In genomic region chr15:97768192-97768591, GRCm38 (mm10) we compare ENCODE assay signal across 9 mouse cellular contexts. TPM values are rescaled to one million over a fixed set of nuclear protein-coding genes. Genes with fewer than 3 reads are reported as not detected.
DNase-seq lines count a peak whose midpoint lies in the region; ATAC-seq and TF ChIP-seq lines count a peak whose summit lies in the region.
"Had no signal": no experiment of that assay in that cellular context is flagged by ENCODE, and none has a peak within 500 bp of the region (broad histone marks: within the 10 kb centered on the region; RNA-seq: fewer than 3 reads in every experiment).

No protein-coding gene starts in this region.

- no peak for TF ChIP-seq CTCF in ES-Bruce4 (IDR thresholded peaks at IDR 0.05; ENCODE audit: low read depth, low read length)

- H3K4me2 ChIP-seq in forebrain, embryonic 16.5 days (ENCODE audit: low read length): peak overlapping the region; percentile 96
- H3K4me2 ChIP-seq in limb, embryonic 13.5 days (replicated peaks): peak overlapping the region; percentile 91
- H3K4me2 ChIP-seq in midbrain, embryonic 14.5 days (ENCODE audit: low read length): peak overlapping the region; percentile 87

- peak overlapping the region; percentile 71 for H3K4me3 ChIP-seq in ES-Bruce4 (ENCODE audit: low read depth, low read length)
- peak overlapping the region; percentile 55 for H3K4me3 ChIP-seq in forebrain, embryonic 16.5 days (replicated peaks; ENCODE audit: low read length)
- peak overlapping the region; percentile 51 for H3K4me3 ChIP-seq in limb, embryonic 13.5 days
- H3K4me3 ChIP-seq in midbrain, embryonic 14.5 days (replicated peaks; ENCODE audit: low read depth, low read length): peak overlapping the region; percentile 43

- no peak for TF ChIP-seq EP300 in ES-Bruce4 (IDR thresholded peaks at IDR 0.05; ENCODE audit: insufficient read depth, low read depth, low read length)

- no peaks in the 10 kb centered on the region for H3K36me3 ChIP-seq in ES-Bruce4 (ENCODE audit: control insufficient read depth, insufficient read depth, low read length, poor library complexity, severe bottlenecking)
- no peaks in the 10 kb centered on the region for H3K36me3 ChIP-seq in forebrain, embryonic 16.5 days (ENCODE audit: control insufficient read depth, insufficient read depth)
- no peaks in the 10 kb centered on the region for H3K36me3 ChIP-seq in limb, embryonic 13.5 days
- no peaks in the 10 kb centered on the region for H3K36me3 ChIP-seq in midbrain, embryonic 14.5 days (ENCODE audit: control insufficient read depth, insufficient read depth, low read length)

- peaks cover 6% of the 10 kb centered on the region for H3K4me1 ChIP-seq in ES-Bruce4 (ENCODE audit: control insufficient read depth, insufficient read depth, low read length)
- H3K4me1 ChIP-seq in forebrain, embryonic 16.5 days (replicated peaks; ENCODE audit: control insufficient read depth, insufficient read depth, low read length): peaks cover 26% of the 10 kb centered on the region
- H3K4me1 ChIP-seq in limb, embryonic 13.5 days: peaks cover 53% of the 10 kb centered on the region
- H3K4me1 ChIP-seq in midbrain, embryonic 14.5 days (ENCODE audit: control insufficient read depth, insufficient read depth, low read length): peaks cover 30% of the 10 kb centered on the region

- peak; percentile 4; the same call in 1 of the 2 replicates for ATAC-seq in forebrain, embryonic 16.5 days
- ATAC-seq in limb, embryonic 13.5 days (ENCODE audit: low FRiP score, low read depth): peak; percentile 34; the same call in 1 of the 2 replicates
- peak; percentile 18; the same call in 1 of the 2 replicates for ATAC-seq in midbrain, embryonic 14.5 days (ENCODE audit: low FRiP score, low TSS enrichment)

- under 1% methylated on average over 18 of the region's 18 CpGs for WGBS in forebrain, embryonic 16.5 days
- 1% methylated on average over 18 of the region's 18 CpGs for WGBS in limb, embryonic 13.5 days
- under 1% methylated on average over 18 of the region's 18 CpGs for WGBS in midbrain, embryonic 14.5 days

- H3K9ac ChIP-seq in ES-Bruce4 (ENCODE audit: low read depth, poor library complexity, severe bottlenecking): peak overlapping the region; percentile 52
- H3K9ac ChIP-seq in forebrain, embryonic 16.5 days (replicated peaks; ENCODE audit: low read depth, low read length): peak overlapping the region; percentile 71
- H3K9ac ChIP-seq in limb, embryonic 13.5 days: peak overlapping the region; percentile 72
- peak overlapping the region; percentile 44; the same call in 1 of the 2 replicates for H3K9ac ChIP-seq in midbrain, embryonic 14.5 days (replicated peaks; ENCODE audit: low read length)

- DNase-seq in gastrocnemius, postnatal 25 days: peak; percentile 20
- no peak for DNase-seq in gastrocnemius, adult 18-20 months (ENCODE audit: low spot score)
- DNase-seq in midbrain, embryonic 14.5 days: peak; percentile 61
- no peak for DNase-seq in spleen, postnatal 14 days (ENCODE audit: low spot score in 2 of 2)
- DNase-seq in layer of hippocampus, adult 11-12 months (ENCODE audit: low spot score): no peak

- H3K9me3 ChIP-seq in ES-Bruce4 (replicated peaks; ENCODE audit: control insufficient read depth, insufficient read depth, low read length, poor library complexity, severe bottlenecking): no peaks in the 10 kb centered on the region
- H3K9me3 ChIP-seq in forebrain, embryonic 16.5 days (ENCODE audit: control insufficient read depth, low read length): no peaks in the 10 kb centered on the region
- no peaks in the 10 kb centered on the region for H3K9me3 ChIP-seq in limb, embryonic 13.5 days
- H3K9me3 ChIP-seq in midbrain, embryonic 14.5 days (ENCODE audit: control insufficient read depth, low read length): no peaks in the 10 kb centered on the region

- H3K27me3 ChIP-seq in ES-Bruce4 (ENCODE audit: control insufficient read depth, insufficient read depth, low read length, poor library complexity, severe bottlenecking): no peaks in the 10 kb centered on the region
- 0 out of 2 replicates have a peak, but pooled peaks cover 5% of the 10 kb centered on the region for H3K27me3 ChIP-seq in forebrain, embryonic 16.5 days (replicated peaks; ENCODE audit: control insufficient read depth, insufficient read depth, low read length)
- H3K27me3 ChIP-seq in limb, embryonic 13.5 days: peaks cover 14% of the 10 kb centered on the region
- peaks cover 16% of the 10 kb centered on the region; the same call in 1 of the 2 replicates for H3K27me3 ChIP-seq in midbrain, embryonic 14.5 days (ENCODE audit: control insufficient read depth, insufficient read depth, low read length)
- H3K27me3 ChIP-seq: Patski had no signal

- H3K27ac ChIP-seq in ES-Bruce4 (ENCODE audit: insufficient read depth, low read length): no peak overlapping the region
- no peak overlapping the region for H3K27ac ChIP-seq in forebrain, embryonic 16.5 days (ENCODE audit: low read length)
- H3K27ac ChIP-seq in limb, embryonic 13.5 days: peak overlapping the region; percentile 66
- H3K27ac ChIP-seq in midbrain, embryonic 14.5 days (replicated peaks; ENCODE audit: low read depth, low read length): peak overlapping the region; percentile 38

- no peak for TF ChIP-seq POLR2A in ES-Bruce4 (IDR thresholded peaks at IDR 0.05; ENCODE audit: insufficient read depth, low read length)

RNA-seq across cellular contexts. Expression of gene Rapgef3, which starts 0.4 kb away (rescaled TPM):
- 1 to 10 TPM; 3.7 to 8.1 TPM for total RNA-seq in gastrocnemius, postnatal 25 days (2021)
- 1 to 10 TPM; 6.6 to 9.0 TPM for total RNA-seq in gastrocnemius, adult 18-20 months (2021)
- polyA plus RNA-seq in ES-Bruce4 (2011; ENCODE audit: insufficient read depth, insufficient read length, low read depth, missing spikeins): 3.1 and 3.5 TPM in 2 replicates
- polyA plus RNA-seq in forebrain, embryonic 16.5 days (2015; fragmentation: Nextera tagmentation; extraction: Ambion mirVana): 8.9 and 13.3 TPM in 2 replicates
- 10.9 and 11.2 TPM in 2 replicates for polyA plus RNA-seq in limb, embryonic 13.5 days (2015; fragmentation: Nextera tagmentation; extraction: Ambion mirVana)
- polyA plus RNA-seq in midbrain, embryonic 14.5 days (2014; fragmentation: Nextera tagmentation; extraction: Ambion mirVana): 7.2 and 8.8 TPM in 2 replicates

RNA-seq across cellular contexts. Expression of gene Slc48a1, which starts 10.1 kb away (rescaled TPM):
- 10 to 100 TPM; 44.7 to 47.2 TPM for total RNA-seq in gastrocnemius, postnatal 25 days (2021)
- 10 to 100 TPM; 45.0 to 48.7 TPM for total RNA-seq in gastrocnemius, adult 18-20 months (2021)
- 16.0 and 17.2 TPM in 2 replicates for polyA plus RNA-seq in ES-Bruce4 (2011; ENCODE audit: insufficient read depth, insufficient read length, low read depth, missing spikeins)
- 72.9 and 78.2 TPM in 2 replicates for polyA plus RNA-seq in forebrain, embryonic 16.5 days (2015; fragmentation: Nextera tagmentation; extraction: Ambion mirVana)
- 39.5 and 41.7 TPM in 2 replicates for polyA plus RNA-seq in limb, embryonic 13.5 days (2015; fragmentation: Nextera tagmentation; extraction: Ambion mirVana)
- polyA plus RNA-seq in midbrain, embryonic 14.5 days (2014; fragmentation: Nextera tagmentation; extraction: Ambion mirVana): 72.9 and 100 TPM in 2 replicates

RNA-seq across cellular contexts. Expression of gene Endou, which starts 37.1 kb away (rescaled TPM):
- under 1 TPM; 0.36 to 0.91 TPM for total RNA-seq in gastrocnemius, postnatal 25 days (2021)
- total RNA-seq in gastrocnemius, adult 18-20 months (2021): under 1 TPM; 0.34 to 0.45 TPM
- polyA plus RNA-seq in ES-Bruce4 (2011; ENCODE audit: insufficient read depth, insufficient read length, low read depth, missing spikeins): 0.82 and 1.2 TPM in 2 replicates
- 0.18 and 0.42 TPM in 2 replicates for polyA plus RNA-seq in forebrain, embryonic 16.5 days (2015; fragmentation: Nextera tagmentation; extraction: Ambion mirVana)
- polyA plus RNA-seq in limb, embryonic 13.5 days (2015; fragmentation: Nextera tagmentation; extraction: Ambion mirVana): 2.7 and 3.0 TPM in 2 replicates
- polyA plus RNA-seq in midbrain, embryonic 14.5 days (2014; fragmentation: Nextera tagmentation; extraction: Ambion mirVana): 0.14 TPM in 1 of 2 replicates, not detected in the other

Comparison
In these comparisons a context has a peak if more than half of its experiments do, and no peak if none do; other contexts are left out.
1. DNase-seq: peak in gastrocnemius, postnatal 25 days (single experiment) and midbrain, embryonic 14.5 days (single experiment); none in gastrocnemius, adult 18-20 months (single experiment), spleen, postnatal 14 days (0 of 2) and layer of hippocampus, adult 11-12 months (single experiment).
2. H3K27ac ChIP-seq: peak in limb, embryonic 13.5 days (single experiment) and midbrain, embryonic 14.5 days (single experiment); none in ES-Bruce4 (single experiment) and forebrain, embryonic 16.5 days (single experiment).
3. Peak in every context shown above with its lines, with median percentiles within 50 percentile points of each other: H3K4me3 ChIP-seq, H3K9ac ChIP-seq, ATAC-seq and H3K4me2 ChIP-seq.